In genomic region chr4:108937848-108938771, GRCm38 (mm10) we compare ENCODE assay signal across 11 mouse cellular contexts. TPM values are rescaled to one million over a fixed set of nuclear protein-coding genes. Genes with fewer than 3 reads are reported as not detected.
DNase-seq lines count a peak whose midpoint lies in the region; ATAC-seq lines count a peak whose summit lies in the region.
"Had no signal": no experiment of that assay in that cellular context is flagged by ENCODE, and none has a peak within 500 bp of the region (broad histone marks: within the 10 kb centered on the region; RNA-seq: fewer than 3 reads in every experiment).

No protein-coding gene starts in this region.

- H3K27me3 ChIP-seq in forebrain, embryonic 13.5 days, result no peaks in the 10 kb centered on the region

- no peaks in the 10 kb centered on the region for H3K36me3 ChIP-seq in forebrain, embryonic 13.5 days (ENCODE audit: poor library complexity, severe bottlenecking)

- WGBS in forebrain, embryonic 13.5 days, result 55% methylated on average over 12 of the region's 12 CpGs

- peak overlapping the region; percentile 63 for H3K27ac ChIP-seq in forebrain, embryonic 13.5 days

- no peak overlapping the region for H3K4me2 ChIP-seq in forebrain, embryonic 13.5 days
- H3K4me2 ChIP-seq: liver, embryonic 11.5 days had no signal

- no peak overlapping the region for H3K4me3 ChIP-seq in forebrain, embryonic 13.5 days
- H3K4me3 ChIP-seq: myocyte had no signal

- H3K4me1 ChIP-seq in forebrain, embryonic 13.5 days, result peaks cover 21% of the 10 kb centered on the region

- DNase-seq in testis, postnatal 14 days (ENCODE audit: low spot score), result peak; percentile 31
- no peak for DNase-seq in testis, postnatal 10 days (ENCODE audit: low spot score)
- DNase-seq in left cerebral cortex, postnatal 10 days (ENCODE audit: extremely low spot score in 1 of 2, low spot score in 2 of 2), result peak; percentile 11 to 56
- DNase-seq in kidney, adult 18-20 months, result no peak
- no peak for DNase-seq in kidney, postnatal 10 days
- no peak for DNase-seq in kidney, postnatal 25 days
- DNase-seq: heart, postnatal 36 days had no signal

- no peaks in the 10 kb centered on the region for H3K9me3 ChIP-seq in forebrain, embryonic 13.5 days (replicated peaks)

- H3K9ac ChIP-seq in forebrain, embryonic 13.5 days, result no peak overlapping the region

- intact Hi-C loops in left cerebral cortex, postnatal 10 days (cut with DNase I), result no loop called here

- ATAC-seq in forebrain, embryonic 13.5 days, result peak; percentile 75

RNA-seq across cellular contexts. Expression of gene Rab3b, which starts 59.2 kb away (rescaled TPM):
- 38.0 and 54.1 TPM in 2 replicates for polyA plus RNA-seq in forebrain, embryonic 13.5 days (2015; fragmentation: Nextera tagmentation; extraction: Ambion mirVana)
- 100 to 1,000 TPM; 152 to 156 TPM for total RNA-seq in left cerebral cortex, postnatal 10 days (2021)
- total RNA-seq: MEL had no signal

Comparison
In these comparisons a context has a peak if more than half of its experiments do, and no peak if none do; other contexts are left out.
1. DNase-seq: peak in testis, postnatal 14 days (single experiment) and left cerebral cortex, postnatal 10 days (2 of 2); none in testis, postnatal 10 days (single experiment), kidney, adult 18-20 months (single experiment), kidney, postnatal 10 days (single experiment) and kidney, postnatal 25 days (0 of 2).